Mouse (Mus musculus) heart, postnatal 0 days (tissue): ENCODE data around the gene Baz2b. TPM values are rescaled to one million over a fixed set of nuclear protein-coding genes. Genes with fewer than 3 reads are reported as not detected.

Source experiments
- ATAC-seq: fragments of 200-750 bp; cut with Nextera tagmentation; 2 replicates; pipeline ENCODE4 v1.8.0; 2017; ENCODE audit warnings: low read depth, moderate number of reproducible peaks, moderate library complexity; ENCODE audit not compliant: insufficient read depth
- DNase-seq: peaks from one replicate; pipeline ENCODE4 v3.0.0-alpha.2; 2016; ENCODE audit warnings: low spot score
- H3K27ac ChIP-seq: fragments of 300-500 bp; sonication (generic); 2 replicates; pipeline ENCODE4 v1.5.1; 2014; ENCODE audit warnings: low read depth, mild to moderate bottlenecking
- H3K27me3 ChIP-seq: fragments of 300-500 bp; sonication (generic); 2 replicates; pipeline ENCODE4 v1.6.1; 2014; ENCODE audit warnings: low read length, mixed read lengths; ENCODE audit not compliant: control insufficient read depth, insufficient read depth
- H3K36me3 ChIP-seq: fragments of 300-500 bp; sonication (generic); replicated peaks from 2 replicates; pipeline ENCODE4 v1.6.1; 2014; ENCODE audit warnings: low read length, mixed read lengths; ENCODE audit not compliant: control insufficient read depth, insufficient read depth
- H3K4me1 ChIP-seq: fragments of 300-500 bp; sonication (generic); 2 replicates; pipeline ENCODE4 v1.6.1; 2014; ENCODE audit warnings: antibody characterized with exemption; ENCODE audit not compliant: control insufficient read depth, insufficient read depth
- H3K4me2 ChIP-seq: fragments of 300-500 bp; sonication (generic); 2 replicates; pipeline ENCODE4 v1.6.1; 2014; ENCODE audit warnings: low read depth, mild to moderate bottlenecking, low read length, moderate library complexity
- H3K4me3 ChIP-seq: fragments of 300-500 bp; sonication (generic); 2 replicates; pipeline ENCODE4 v1.5.1; 2014; ENCODE audit warnings: low read depth, low read length
- H3K9ac ChIP-seq: fragments of 300-500 bp; sonication (generic); replicated peaks from 2 replicates; pipeline ENCODE4 v1.6.1; 2014; ENCODE audit warnings: low read depth, low read length, mixed read lengths
- H3K9me3 ChIP-seq: fragments of 300-500 bp; sonication (generic); replicated peaks from 2 replicates; pipeline ENCODE4 v1.6.1; 2016; ENCODE audit warnings: low read length; ENCODE audit not compliant: control insufficient read depth
- CTCF ChIP-seq: IDR thresholded peaks from 2 replicates; pipeline ENCODE4 v1.5.1; 2016; ENCODE audit warnings: antibody characterized with exemption, control low read depth, low read depth
- EP300 ChIP-seq: IDR thresholded peaks from 2 replicates; pipeline ENCODE4 v1.6.1; 2016; ENCODE audit warnings: antibody characterized with exemption, low read depth
- WGBS: fragments of 180-500 bp; shearing (Covaris S2); extraction: QIAGEN DNeasy Blood & Tissue Kit; methylation state at CpG from one replicate; pipeline ENCODE4 v1.1.7; 2014; 5-methylcytosine and 5-hydroxymethylcytosine counted together
- polyA plus RNA-seq: library from polyadenylated mRNA; unstranded; fragments of >200 nt; fragmentation: Nextera tagmentation; extraction: Ambion mirVana; gene quantifications from 2 replicates; pipeline ENCODE4 v1.2.1, GENCODE M21; 2015
- total RNA-seq: library from RNA; depleted of rRNA; stranded (reverse); fragments of >200 nt; gene quantifications from 2 replicates; pipeline ENCODE4 v1.2.3, GENCODE M21; 2014; ENCODE audit warnings: low replicate concordance

Gene Baz2b
- total and polyA plus RNA-seq, 2 experiments from 2014 or later: 40.3 to 46.2 TPM

DNA sequence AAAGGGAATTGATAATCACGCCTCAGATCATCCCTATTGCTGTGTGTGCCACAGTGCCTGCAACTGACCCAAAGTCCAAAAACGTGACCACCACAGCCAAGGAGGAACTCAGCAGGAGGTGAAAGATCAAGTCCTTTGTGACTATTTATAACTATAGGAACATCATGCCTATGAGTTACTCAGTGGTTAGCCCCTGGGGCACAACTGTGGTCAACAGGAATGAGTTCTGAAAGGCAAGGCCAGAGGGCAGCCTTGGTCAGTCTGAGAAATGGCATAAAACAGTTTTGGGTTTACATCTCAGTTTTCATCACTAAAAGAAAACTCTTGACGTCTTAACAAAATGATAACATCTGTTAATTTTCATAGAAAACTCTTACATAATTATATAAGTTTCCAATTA, 254.8 kb downstream of the Baz2b start:
- no peaks in the 10 kb centered on the region for H3K9me3 ChIP-seq
- H3K36me3 ChIP-seq: peaks cover 33% of the 10 kb centered on the region; the same call in 1 of the 2 replicates
- ATAC-seq (no peak), DNase-seq (no peak)
- H3K4me2 ChIP-seq: no peak overlapping the region
- H3K4me3 ChIP-seq: no peak overlapping the region
- peaks cover 21% of the 10 kb centered on the region for H3K4me1 ChIP-seq
- no peaks in the 10 kb centered on the region for H3K27me3 ChIP-seq
- H3K27ac ChIP-seq: 0 out of 2 replicates have a peak overlapping the region, but pooled peaks have one; percentile 4
- WGBS: 35% methylated on average over 3 of the region's 3 CpGs
- TF ChIP-seq CTCF: no peak
- TF ChIP-seq EP300: no peak
- H3K9ac ChIP-seq: no peak overlapping the region

DNA sequence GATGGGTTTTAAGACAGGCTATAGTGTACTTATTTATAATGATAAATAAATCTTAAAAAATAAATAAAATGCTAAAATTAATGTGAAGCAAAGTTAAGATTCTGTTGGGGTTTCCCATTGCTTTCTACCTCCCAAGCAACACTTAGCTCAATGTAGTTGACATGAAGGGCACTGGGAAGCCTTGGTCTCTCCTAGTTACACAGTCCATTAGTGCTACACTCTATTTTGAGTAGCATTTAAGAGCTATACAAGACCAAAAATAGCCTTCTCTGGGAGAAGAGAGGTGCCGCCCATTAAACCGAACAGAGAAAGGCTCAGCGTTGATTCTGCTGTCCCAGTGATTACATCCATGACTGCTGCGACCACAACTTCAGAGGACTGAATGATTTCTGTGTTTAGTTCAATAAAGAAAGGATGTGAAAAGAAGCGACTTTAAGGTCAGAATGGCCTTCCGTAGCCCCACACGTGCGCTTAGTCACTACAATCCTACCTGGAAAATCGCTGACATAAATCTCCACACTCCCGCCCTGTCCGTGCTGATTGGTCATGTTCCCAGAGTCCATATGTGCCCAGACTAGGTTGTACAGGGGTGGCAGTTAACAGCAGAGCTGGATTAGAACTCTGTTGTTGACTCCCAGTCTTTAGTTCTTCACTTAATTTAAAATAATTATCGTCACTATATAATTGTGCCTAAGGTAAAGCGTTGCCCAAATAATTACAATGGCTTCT, 257.2 kb downstream of the Baz2b start:
- DNase-seq (peak; percentile 56), ATAC-seq (peak; percentile 85)
- peak overlapping the region; percentile 46 for H3K4me2 ChIP-seq
- H3K36me3 ChIP-seq: peaks cover 34% of the 10 kb centered on the region; the same call in 1 of the 2 replicates
- peaks cover 12% of the 10 kb centered on the region for H3K4me1 ChIP-seq
- no peaks in the 10 kb centered on the region for H3K27me3 ChIP-seq
- peak overlapping the region; percentile 86 for H3K27ac ChIP-seq
- H3K4me3 ChIP-seq: peak overlapping the region; percentile 16; the same call in 1 of the 2 replicates
- TF ChIP-seq CTCF: no peak
- no peak for TF ChIP-seq EP300
- H3K9ac ChIP-seq: 0 out of 2 replicates have a peak overlapping the region, but pooled peaks have one; percentile 4
- 48% methylated on average over 13 of the region's 13 CpGs for WGBS
- H3K9me3 ChIP-seq: no peaks in the 10 kb centered on the region

- H3K9ac ChIP-seq: no peak overlapping the region
- H3K27ac ChIP-seq: peak overlapping the region; percentile 86
- H3K36me3 ChIP-seq: peaks cover 32% of the 10 kb centered on the region
- 78% methylated on average over 8 of the region's 8 CpGs for WGBS
- no peaks in the 10 kb centered on the region for H3K27me3 ChIP-seq
- ATAC-seq (no peak), DNase-seq (no peak)
- H3K9me3 ChIP-seq: no peaks in the 10 kb centered on the region
- H3K4me3 ChIP-seq: no peak overlapping the region
- no peak overlapping the region for H3K4me2 ChIP-seq
- no peak for TF ChIP-seq EP300
- TF ChIP-seq CTCF: no peak
- H3K4me1 ChIP-seq: peaks cover 12% of the 10 kb centered on the region
Observed at GRCm38 (mm10) chr2:59951706-59952105, 257.9 kb downstream of the Baz2b start.

DNA sequence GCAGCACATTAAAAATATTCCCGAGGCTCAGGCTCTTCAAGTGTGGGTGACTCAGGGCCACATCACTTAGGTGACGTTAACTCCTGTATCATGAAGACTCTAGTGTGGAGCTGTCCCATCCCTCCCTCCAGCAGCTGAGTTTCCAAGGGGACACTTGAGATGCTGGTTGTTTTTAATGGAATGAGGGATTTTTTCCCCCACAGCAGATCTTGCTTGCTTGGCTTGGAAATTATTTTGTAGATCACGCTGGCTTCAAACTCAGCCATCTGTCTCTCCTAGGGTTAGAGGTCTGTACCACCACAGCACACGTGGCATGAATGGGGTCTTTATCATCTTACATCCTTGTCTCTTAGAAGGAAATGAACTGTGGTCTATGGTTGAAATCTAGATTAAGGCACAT, 258.5 kb downstream of the Baz2b start:
- WGBS: 79% methylated on average over 4 of the region's 4 CpGs
- H3K27ac ChIP-seq: no peak overlapping the region
- ATAC-seq (no peak), DNase-seq (no peak)
- H3K9ac ChIP-seq: no peak overlapping the region
- no peaks in the 10 kb centered on the region for H3K9me3 ChIP-seq
- H3K27me3 ChIP-seq: no peaks in the 10 kb centered on the region
- TF ChIP-seq CTCF: no peak
- TF ChIP-seq EP300: no peak
- no peak overlapping the region for H3K4me2 ChIP-seq
- peaks cover 12% of the 10 kb centered on the region for H3K4me1 ChIP-seq
- peaks cover 26% of the 10 kb centered on the region for H3K36me3 ChIP-seq
- H3K4me3 ChIP-seq: no peak overlapping the region

- no peaks in the 10 kb centered on the region for H3K27me3 ChIP-seq
- peaks cover 30% of the 10 kb centered on the region for H3K36me3 ChIP-seq
- H3K9me3 ChIP-seq: no peaks in the 10 kb centered on the region
- DNase-seq (no peak), ATAC-seq (no peak)
- no peak overlapping the region for H3K27ac ChIP-seq
- WGBS: 26% methylated on average over 9 of the region's 9 CpGs
- H3K9ac ChIP-seq: no peak overlapping the region
- no peaks in the 10 kb centered on the region for H3K4me1 ChIP-seq
- no peak overlapping the region for H3K4me3 ChIP-seq
- H3K4me2 ChIP-seq: no peak overlapping the region
- TF ChIP-seq EP300 (no peak), CTCF (no peak)
Observed at GRCm38 (mm10) chr2:59936296-59936695, 273.3 kb downstream of the Baz2b start.
